Mouse (Mus musculus) C2C12 (cell line): ENCODE measurements around the gene Psenen. TPM values are rescaled to one million over a fixed set of nuclear protein-coding genes. Genes with fewer than 3 reads are reported as not detected.

Experiments used
- H3K27me3 ChIP-seq: one replicate; pipeline ENCODE4 v1.6.1; 2011; ENCODE audit not compliant: control insufficient read depth, insufficient read depth, insufficient read length
- H3K36me3 ChIP-seq: one replicate; pipeline ENCODE4 v1.6.1; 2011; ENCODE audit not compliant: control insufficient read depth, insufficient read depth
- H3K4me3 ChIP-seq: one replicate; pipeline ENCODE4 v1.5.1; 2011; ENCODE audit warnings: mild to moderate bottlenecking, control low read depth; ENCODE audit not compliant: poor library complexity, insufficient read depth, severe bottlenecking
- H3K79me2 ChIP-seq: one replicate; pipeline ENCODE4 v1.6.1; 2011; ENCODE audit not compliant: control insufficient read depth, insufficient read depth
- H3K79me3 ChIP-seq: one replicate; pipeline ENCODE4 v1.6.1; 2011; ENCODE audit warnings: low read depth, control low read depth
- H3ac ChIP-seq: one replicate; pipeline ENCODE3; 2011; ENCODE audit warnings: low read depth; ENCODE audit not compliant: control insufficient read depth, insufficient read length
- CEBPB ChIP-seq: IDR thresholded peaks from one replicate; pipeline ENCODE4 v1.6.1; 2011; ENCODE audit warnings: low read depth, mild to moderate bottlenecking, control low read depth, moderate library complexity
- CTCF ChIP-seq: IDR thresholded peaks from one replicate; pipeline ENCODE4 v1.5.1; 2011; ENCODE audit not compliant: control insufficient read depth, insufficient read depth, insufficient read length
- FOSL1 ChIP-seq: IDR thresholded peaks from one replicate; pipeline ENCODE4 v1.8.0; 2011; ENCODE audit warnings: mild to moderate bottlenecking, low read length; ENCODE audit not compliant: poor library complexity, insufficient read depth, severe bottlenecking
- MAX ChIP-seq: IDR thresholded peaks from one replicate; pipeline ENCODE4 v1.6.1; 2011; ENCODE audit warnings: mild to moderate bottlenecking, control low read depth
- MYOD1 ChIP-seq: IDR thresholded peaks from one replicate; pipeline ENCODE4 v1.6.1; 2011; ENCODE audit warnings: low read depth; ENCODE audit not compliant: control insufficient read depth, insufficient read length
- MYOG ChIP-seq: IDR thresholded peaks from one replicate; pipeline ENCODE4 v1.6.1; 2011; ENCODE audit not compliant: control insufficient read depth, insufficient read length; ENCODE audit errors: extremely low read depth
- USF1 ChIP-seq: IDR thresholded peaks from one replicate; pipeline ENCODE4 v1.6.1; 2011; ENCODE audit warnings: low read depth, mild to moderate bottlenecking, control low read depth, moderate library complexity
- polyA plus RNA-seq: library from polyadenylated mRNA; unstranded; fragments of >200 nt; fragmentation: generic; extraction: Trizol; gene quantifications from one replicate; pipeline ENCODE4 v1.2.1, GENCODE M21; 2012; ENCODE audit warnings: missing spikeins

Psenen gene
- polyA plus RNA-seq, 1 experiment: 173 TPM

GRCm38 (mm10) chr7:30596811-30597210 lies 33.4 kb upstream of the Psenen start:
- H3K79me3 ChIP-seq: no peaks in the 10 kb centered on the region
- no peak overlapping the region for H3K4me3 ChIP-seq
- TF ChIP-seq FOSL1: no peak
- no peak for TF ChIP-seq CTCF
- no peak for TF ChIP-seq MYOD1
- no peak for TF ChIP-seq USF1
- no peak for TF ChIP-seq MAX
- no peak for TF ChIP-seq CEBPB
- TF ChIP-seq MYOG: no peak
- H3K79me2 ChIP-seq: no peaks in the 10 kb centered on the region
- H3ac ChIP-seq: no peak overlapping the region
- H3K36me3 ChIP-seq: no peaks in the 10 kb centered on the region
- peaks cover 43% of the 10 kb centered on the region for H3K27me3 ChIP-seq

DNA sequence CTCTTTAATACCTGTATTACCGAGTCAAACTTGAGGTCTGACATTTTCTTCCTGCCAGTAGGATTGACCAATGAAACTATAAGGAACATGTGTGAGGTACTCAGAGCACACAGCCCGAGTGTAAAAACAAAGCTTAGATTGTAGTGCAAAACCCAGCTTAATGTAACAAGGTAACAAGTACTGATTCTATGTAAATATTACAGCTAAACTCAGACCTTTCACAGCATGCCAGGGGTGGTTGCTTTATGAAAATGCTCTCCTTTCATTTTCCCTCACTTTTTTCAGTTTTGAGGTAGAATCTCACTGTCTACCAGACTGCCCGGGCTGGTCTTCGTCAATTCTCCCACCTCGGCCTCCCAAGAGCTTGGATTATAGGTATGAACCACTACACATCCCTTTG lies 32.7 kb upstream of the Psenen start:
- TF ChIP-seq CEBPB: no peak
- Histone ChIP-seq H3K79me2 (no peaks in the 10 kb centered on the region), H3K79me3 (no peaks in the 10 kb centered on the region), H3K4me3 (no peak overlapping the region), H3ac (no peak overlapping the region), H3K27me3 (peaks cover 43% of the 10 kb centered on the region), H3K36me3 (no peaks in the 10 kb centered on the region)

GRCm38 (mm10) chr7:30594510-30595024 lies 31.1 kb upstream of the Psenen start:
- H3K4me3 ChIP-seq: no peak overlapping the region
- no peak for TF ChIP-seq FOSL1
- TF ChIP-seq CTCF: no peak
- TF ChIP-seq MYOD1: no peak
- TF ChIP-seq CEBPB: no peak
- no peak for TF ChIP-seq MAX
- no peak for TF ChIP-seq USF1
- no peak for TF ChIP-seq MYOG
- no peak overlapping the region for H3ac ChIP-seq
- H3K79me3 ChIP-seq: no peaks in the 10 kb centered on the region
- peaks cover 37% of the 10 kb centered on the region for H3K27me3 ChIP-seq
- no peaks in the 10 kb centered on the region for H3K79me2 ChIP-seq
- H3K36me3 ChIP-seq: no peaks in the 10 kb centered on the region

GRCm38 (mm10) chr7:30593579-30594509 lies 30.4 kb upstream of the Psenen start:
- Histone ChIP-seq H3K36me3 (no peaks in the 10 kb centered on the region), H3K4me3 (no peak overlapping the region), H3K79me2 (no peaks in the 10 kb centered on the region), H3ac (no peak overlapping the region), H3K27me3 (peaks cover 33% of the 10 kb centered on the region), H3K79me3 (no peaks in the 10 kb centered on the region)
- no peak for TF ChIP-seq CEBPB
- TF ChIP-seq FOSL1: no peak
- TF ChIP-seq MAX: no peak
- TF ChIP-seq MYOD1: no peak
- no peak for TF ChIP-seq USF1
- TF ChIP-seq CTCF: no peak
- TF ChIP-seq MYOG: no peak

- H3K79me3 ChIP-seq: peaks cover 3% of the 10 kb centered on the region
- no peak overlapping the region for H3ac ChIP-seq
- H3K79me2 ChIP-seq: peaks cover 6% of the 10 kb centered on the region
- peaks cover 24% of the 10 kb centered on the region for H3K27me3 ChIP-seq
- H3K36me3 ChIP-seq: no peaks in the 10 kb centered on the region
- TF ChIP-seq FOSL1: no peak
- TF ChIP-seq MYOG: no peak
- TF ChIP-seq CEBPB: no peak
- no peak for TF ChIP-seq MYOD1
- H3K4me3 ChIP-seq: no peak overlapping the region
These were observed 29.5 kb upstream of the Psenen start for GRCm38 (mm10) chr7:30592772-30593423.

- Histone ChIP-seq H3K4me3 (no peak overlapping the region), H3ac (no peak overlapping the region), H3K79me3 (peaks cover 16% of the 10 kb centered on the region), H3K27me3 (peaks cover 11% of the 10 kb centered on the region), H3K79me2 (peaks cover 19% of the 10 kb centered on the region), H3K36me3 (no peaks in the 10 kb centered on the region)
- no peak for TF ChIP-seq USF1
- TF ChIP-seq MYOD1: no peak
- no peak for TF ChIP-seq FOSL1
- no peak for TF ChIP-seq MYOG
- TF ChIP-seq CEBPB: no peak
- TF ChIP-seq MAX: no peak
- no peak for TF ChIP-seq CTCF
These were observed 28.2 kb upstream of the Psenen start for GRCm38 (mm10) chr7:30591605-30591951.
